Mouse (Mus musculus): ENCODE data around the gene Arhgap24. TPM values are rescaled to one million over a fixed set of nuclear protein-coding genes. Genes with fewer than 3 reads are reported as not detected.

The Arhgap24 gene
- total and polyA plus RNA-seq, 3 experiments = 34.7 to 51.6 (median 47.9) TPM

- no peak for DNase-seq (ENCODE audit: extremely low read depth)
- Histone ChIP-seq H3K36me3 (replicated peaks in 1 of 2; ENCODE audit: control insufficient read depth in 1 of 2, insufficient read depth in 1 of 2, low read length in 1 of 2) (peaks cover 11 to 73% of the 10 kb centered on the region in 2 experiments), H3K9me3 (replicated peaks; ENCODE audit: low read length) (no peaks in the 10 kb centered on the region), H3K4me3 (replicated peaks in 1 of 3; ENCODE audit: low read depth in 2 of 3, low read length in 2 of 3, poor library complexity in 1 of 3) (no peak overlapping the region), H3K27ac (ENCODE audit: insufficient read depth, low read depth) (no peak overlapping the region), H3K79me2 (replicated peaks; ENCODE audit: control insufficient read depth, extremely low read depth, insufficient read depth, poor library complexity, severe bottlenecking) (0 out of 2 replicates have a peak, but pooled peaks cover 3% of the 10 kb centered on the region), H3K4me1 (ENCODE audit: control insufficient read depth in 1 of 2, insufficient read depth in 2 of 2) (peaks cover 2 to 53% of the 10 kb centered on the region in 2 experiments; a peak in 2 of 4 replicates), H3K27me3 (replicated peaks) (no peaks in the 10 kb centered on the region), H3K9ac (ENCODE audit: insufficient read depth, low read depth) (no peak overlapping the region), H3K4me2 (ENCODE audit: insufficient read depth, low read depth, poor library complexity, severe bottlenecking) (no peak overlapping the region)
- dilution Hi-C loops (cut with MboI; ENCODE audit: extremely low pct_ligation_motif_present, extremely low pct_unique_long_range_greater_than_20kb, low sequenced_read_pairs) = no loop called here
- in situ Hi-C loops (cut with MboI; ENCODE audit: low pct_ligation_motif_present, low pct_unique_long_range_greater_than_20kb, low sequenced_read_pairs) = no loop called here
- no peak for TF ChIP-seq POLR2A (IDR thresholded peaks at IDR 0.05; ENCODE audit: low read depth, low read length)
- TF ChIP-seq TCF12 (IDR thresholded peaks at IDR 0.05; ENCODE audit: low read depth, low read length) = no peak
- no peak for TF ChIP-seq GABPA (IDR thresholded peaks at IDR 0.05; ENCODE audit: insufficient replicate concordance, low read depth, low read length)
- no peak for TF ChIP-seq BHLHE40 (IDR thresholded peaks at IDR 0.05; ENCODE audit: low read depth, low read length)
- no peak for TF ChIP-seq MAX (IDR thresholded peaks at IDR 0.05; ENCODE audit: low read length)
- TF ChIP-seq TBP (conservative IDR thresholded peaks at IDR 0.05; ENCODE audit: low read depth, low read length) = no peak
- no peak for TF ChIP-seq CHD1 (IDR thresholded peaks at IDR 0.05; ENCODE audit: low read depth, low read length)
- TF ChIP-seq JUN (IDR thresholded peaks at IDR 0.05; ENCODE audit: insufficient read depth, low read depth, low read length) = no peak
- no peak for TF ChIP-seq EP300 (IDR thresholded peaks at IDR 0.05; ENCODE audit: low read length)
Measured at GRCm38 (mm10) chr5:102563971-102564370, 82.8 kb downstream of the Arhgap24 start.

- peak; percentile 44 for DNase-seq (ENCODE audit: extremely low read depth)
- TF ChIP-seq NRF1 (IDR thresholded peaks at IDR 0.05; ENCODE audit: low read depth, low read length) (no peak), UBTF (IDR thresholded peaks at IDR 0.05; ENCODE audit: low read depth, low read length) (no peak), NELFE (IDR thresholded peaks at IDR 0.05; ENCODE audit: low read depth, low read length) (no peak), JUN (IDR thresholded peaks at IDR 0.05; ENCODE audit: insufficient read depth, low read depth, low read length) (no peak), ZC3H11A (IDR thresholded peaks at IDR 0.05; ENCODE audit: low read depth, low read length) (no peak), MXI1 (IDR thresholded peaks at IDR 0.05; ENCODE audit: low read depth, low read length) (no peak), USF1 (IDR thresholded peaks at IDR 0.05; ENCODE audit: low read depth, low read length) (no peak), HCFC1 (IDR thresholded peaks at IDR 0.05; ENCODE audit: low read depth, low read length) (no peak), JUND (conservative IDR thresholded peaks at IDR 0.05; ENCODE audit: low read depth, low read length) (no peak), USF2 (conservative IDR thresholded peaks at IDR 0.05; ENCODE audit: low read depth, low read length) (no peak), SMC3 (IDR thresholded peaks at IDR 0.05; ENCODE audit: low read depth, low read length) (no peak), CTCF (conservative IDR thresholded peaks at IDR 0.05 in 1 of 2, IDR thresholded peaks at IDR 0.05 in 1 of 2; ENCODE audit: low read depth in 2 of 2, low read length in 2 of 2) (no peak), PAX5 (IDR thresholded peaks at IDR 0.05; ENCODE audit: low read length) (no peak)
- dilution Hi-C loops (cut with MboI; ENCODE audit: extremely low pct_ligation_motif_present, extremely low pct_unique_long_range_greater_than_20kb, low sequenced_read_pairs) (no loop called here), in situ Hi-C loops (cut with MboI; ENCODE audit: low pct_ligation_motif_present, low pct_unique_long_range_greater_than_20kb, low sequenced_read_pairs) (no loop called here)
- Histone ChIP-seq H3K4me1 (ENCODE audit: control insufficient read depth in 1 of 2, insufficient read depth in 2 of 2) (peaks cover 2 to 66% of the 10 kb centered on the region in 2 experiments; a peak in 2 of 4 replicates), H3K4me2 (ENCODE audit: insufficient read depth, low read depth, poor library complexity, severe bottlenecking) (no peak overlapping the region), H3K27me3 (replicated peaks) (no peaks in the 10 kb centered on the region), H3K79me2 (replicated peaks; ENCODE audit: control insufficient read depth, extremely low read depth, insufficient read depth, poor library complexity, severe bottlenecking) (0 out of 2 replicates have a peak, but pooled peaks cover 5% of the 10 kb centered on the region), H3K9me3 (replicated peaks; ENCODE audit: low read length) (no peaks in the 10 kb centered on the region), H3K27ac (ENCODE audit: insufficient read depth, low read depth) (no peak overlapping the region), H3K4me3 (replicated peaks in 1 of 3; ENCODE audit: low read depth in 2 of 3, low read length in 2 of 3, poor library complexity in 1 of 3) (no peak overlapping the region), H3K9ac (ENCODE audit: insufficient read depth, low read depth) (no peak overlapping the region), H3K36me3 (replicated peaks in 1 of 2; ENCODE audit: control insufficient read depth in 1 of 2, insufficient read depth in 1 of 2, low read length in 1 of 2) (peaks cover 9 to 71% of the 10 kb centered on the region in 2 experiments)
Measured at GRCm38 (mm10) chr5:102568764-102569163, 87.6 kb downstream of the Arhgap24 start.
